Mouse (Mus musculus) limb, embryonic 13.5 days (tissue): ENCODE results near the gene Fam117a. TPM values are rescaled to one million over a fixed set of nuclear protein-coding genes. Genes with fewer than 3 reads are reported as not detected.

ENCODE experiments used
- ATAC-seq: fragments of 200-750 bp; cut with Nextera tagmentation; 2 replicates; pipeline ENCODE4 v1.8.0; 2017; ENCODE audit warnings: low read depth, moderate number of reproducible peaks, moderate TSS enrichment; ENCODE audit not compliant: low FRiP score
- H3K27ac ChIP-seq: fragments of 300-500 bp; sonication (generic); 2 replicates; pipeline ENCODE4 v1.5.1; 2015; ENCODE audit warnings: inconsistent platforms, mild to moderate bottlenecking, moderate library complexity
- H3K27me3 ChIP-seq: fragments of 300-500 bp; sonication (generic); 2 replicates; pipeline ENCODE4 v1.6.1; 2015; ENCODE audit warnings: mild to moderate bottlenecking, inconsistent platforms
- H3K36me3 ChIP-seq: fragments of 300-500 bp; sonication (generic); 2 replicates; pipeline ENCODE4 v1.6.1; 2015; ENCODE audit warnings: inconsistent platforms, mild to moderate bottlenecking, moderate library complexity
- H3K4me1 ChIP-seq: fragments of 300-500 bp; sonication (generic); 2 replicates; pipeline ENCODE4 v1.6.1; 2015; ENCODE audit warnings: inconsistent platforms
- H3K4me2 ChIP-seq: fragments of 300-500 bp; sonication (generic); replicated peaks from 2 replicates; pipeline ENCODE4 v1.6.1; 2015; ENCODE audit warnings: inconsistent platforms, mild to moderate bottlenecking, moderate library complexity
- H3K4me3 ChIP-seq: fragments of 300-500 bp; sonication (generic); 2 replicates; pipeline ENCODE4 v1.5.1; 2015; ENCODE audit warnings: moderate library complexity, mild to moderate bottlenecking, inconsistent platforms
- H3K9ac ChIP-seq: fragments of 300-500 bp; sonication (generic); 2 replicates; pipeline ENCODE4 v1.6.1; 2015; ENCODE audit warnings: mild to moderate bottlenecking, inconsistent platforms
- H3K9me3 ChIP-seq: fragments of 300-500 bp; sonication (generic); 2 replicates; pipeline ENCODE4 v1.6.1; 2016; ENCODE audit warnings: inconsistent platforms
- WGBS: fragments of 180-500 bp; shearing (Covaris S2); methylation state at CpG from one replicate; pipeline ENCODE4 v1.1.7; 2015; 5-methylcytosine and 5-hydroxymethylcytosine counted together
- polyA plus RNA-seq: library from polyadenylated mRNA; unstranded; fragments of >200 nt; fragmentation: Nextera tagmentation; extraction: Ambion mirVana; gene quantifications from 2 replicates; pipeline ENCODE4 v1.2.1, GENCODE M21; 2015

Fam117a gene
- polyA plus RNA-seq, 1 experiment from 2014 or later = 15.8 TPM

DNA sequence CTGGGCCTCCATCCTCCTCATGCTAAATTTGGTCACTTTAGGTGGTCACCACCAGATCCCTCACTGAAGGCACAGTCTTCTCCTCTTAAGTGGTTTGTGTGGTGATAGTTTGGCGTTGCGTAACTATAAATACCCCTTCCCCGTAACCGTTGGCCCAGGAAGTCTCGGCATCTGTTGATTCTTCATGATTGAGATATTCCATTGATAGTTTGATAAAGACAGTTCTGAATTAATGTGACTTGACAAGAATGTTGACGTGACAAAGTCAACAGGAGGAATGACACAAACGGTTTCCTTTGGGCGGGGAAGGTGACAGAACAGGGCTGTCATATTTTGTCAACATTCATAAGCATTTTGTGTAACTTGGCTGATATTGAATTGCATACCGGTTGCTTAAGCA, 16.4 kb downstream of the Fam117a start:
- Histone ChIP-seq H3K9ac (no peak overlapping the region), H3K4me3 (no peak overlapping the region), H3K27ac (no peak overlapping the region), H3K9me3 (no peaks in the 10 kb centered on the region), H3K36me3 (peaks cover 23% of the 10 kb centered on the region), H3K4me1 (peaks cover 12% of the 10 kb centered on the region), H3K4me2 (no peak overlapping the region), H3K27me3 (no peaks in the 10 kb centered on the region)
- no peak for ATAC-seq
- WGBS = 95% methylated on average over 9 of the region's 9 CpGs

DNA sequence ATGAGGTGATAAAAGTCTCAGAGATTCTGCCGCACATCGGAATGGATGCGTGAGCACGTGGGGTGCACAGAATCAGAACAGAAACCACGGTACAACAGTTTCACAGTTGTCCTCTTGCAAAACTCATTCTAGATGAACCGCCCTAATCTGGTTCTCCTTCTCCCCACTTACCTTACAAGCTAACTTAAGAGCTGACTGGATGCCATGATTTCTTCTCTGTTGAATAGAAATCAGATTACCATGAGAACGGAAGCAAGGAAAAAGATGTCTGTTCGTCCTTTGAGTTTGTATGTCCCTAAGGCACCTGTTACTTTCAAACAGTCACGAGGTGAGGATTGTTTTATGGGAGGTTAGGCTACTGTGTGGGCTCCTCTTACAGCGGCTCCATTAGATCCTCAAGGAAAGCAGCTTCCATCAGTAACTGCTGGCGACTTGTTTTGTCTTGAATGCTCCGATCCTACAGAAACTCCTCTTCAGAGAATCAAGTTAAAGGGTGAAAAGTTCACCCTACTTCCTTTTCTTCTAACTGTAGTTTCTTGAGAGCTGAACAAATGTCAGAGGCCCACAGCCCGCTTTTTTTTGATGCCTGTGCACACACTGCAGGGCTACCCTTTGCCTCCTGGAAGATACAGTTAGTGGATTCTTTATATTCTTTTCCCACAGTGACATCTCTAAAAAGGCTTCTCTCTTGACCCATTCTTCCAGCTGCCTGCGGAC, 17.6 kb downstream of the Fam117a start:
- no peak overlapping the region for H3K4me3 ChIP-seq
- peaks cover 22% of the 10 kb centered on the region for H3K4me1 ChIP-seq
- H3K9ac ChIP-seq = no peak overlapping the region
- 83% methylated on average over 14 of the region's 14 CpGs for WGBS
- H3K36me3 ChIP-seq = peaks cover 13% of the 10 kb centered on the region
- H3K4me2 ChIP-seq = no peak overlapping the region
- H3K27ac ChIP-seq = no peak overlapping the region
- no peaks in the 10 kb centered on the region for H3K9me3 ChIP-seq
- H3K27me3 ChIP-seq = no peaks in the 10 kb centered on the region
- no peak for ATAC-seq

DNA sequence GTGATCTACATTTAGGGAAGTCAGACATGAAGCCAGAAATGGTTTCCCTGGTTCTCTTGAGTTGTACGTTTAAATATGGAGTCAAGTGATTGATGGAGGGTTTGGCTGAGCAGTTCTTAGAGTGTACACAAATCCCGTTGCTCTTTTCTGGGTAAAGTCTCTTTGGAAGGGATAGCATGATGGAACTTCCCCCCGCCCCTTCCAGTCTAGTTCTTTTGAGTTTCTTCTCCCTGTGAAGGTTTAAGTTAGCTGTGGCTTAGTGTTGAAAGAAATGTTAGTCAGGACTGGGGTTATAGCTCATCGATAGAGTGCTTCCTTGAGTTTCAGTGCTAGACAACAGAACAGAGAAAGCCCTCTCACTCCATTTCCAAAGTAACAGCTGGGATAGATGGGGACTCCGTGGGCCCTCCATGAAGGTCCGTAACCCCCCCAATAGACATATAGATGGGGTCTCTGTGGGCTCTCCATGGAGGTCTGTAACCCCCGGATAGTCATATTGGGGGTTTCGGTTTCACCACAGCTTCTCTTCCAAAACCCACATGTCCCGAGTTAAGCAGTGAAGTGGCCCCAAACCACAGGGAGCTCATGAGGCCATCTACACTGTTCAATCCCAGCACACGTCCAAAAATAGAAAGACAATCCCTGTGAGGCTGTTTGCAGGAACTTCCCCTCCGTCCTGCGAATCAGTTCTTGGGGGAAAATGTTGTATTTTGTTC, 18.3 kb downstream of the Fam117a start:
- no peak for ATAC-seq
- H3K9me3 ChIP-seq = no peaks in the 10 kb centered on the region
- H3K9ac ChIP-seq = no peak overlapping the region
- 86% methylated on average over 12 of the region's 12 CpGs for WGBS
- peaks cover 22% of the 10 kb centered on the region for H3K4me1 ChIP-seq
- no peak overlapping the region for H3K4me2 ChIP-seq
- no peak overlapping the region for H3K27ac ChIP-seq
- H3K4me3 ChIP-seq = no peak overlapping the region
- no peaks in the 10 kb centered on the region for H3K27me3 ChIP-seq
- peaks cover 17% of the 10 kb centered on the region for H3K36me3 ChIP-seq

DNA sequence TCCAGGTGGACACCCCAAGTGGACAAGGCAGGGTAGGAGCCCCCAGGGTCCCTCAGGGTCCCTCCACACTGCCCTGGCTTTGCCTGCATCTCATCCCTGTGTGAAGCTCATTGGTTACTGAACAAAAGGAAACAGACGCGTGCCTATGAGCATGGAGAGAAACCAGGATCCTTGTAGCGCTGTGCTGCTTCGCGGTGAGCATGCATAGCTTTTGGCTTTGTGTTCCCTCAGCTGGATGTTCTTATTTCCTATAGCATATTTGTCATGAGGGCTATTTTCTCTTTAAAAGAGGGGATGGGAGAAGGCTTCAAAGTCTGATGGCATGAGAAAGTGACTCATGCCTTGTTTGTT, 18.8 kb downstream of the Fam117a start:
- 92% methylated on average over 5 of the region's 5 CpGs for WGBS
- Histone ChIP-seq H3K4me2 (no peak overlapping the region), H3K9ac (no peak overlapping the region), H3K4me1 (peaks cover 21% of the 10 kb centered on the region), H3K9me3 (no peaks in the 10 kb centered on the region), H3K4me3 (no peak overlapping the region), H3K27ac (no peak overlapping the region), H3K36me3 (peaks cover 19% of the 10 kb centered on the region), H3K27me3 (no peaks in the 10 kb centered on the region)
- ATAC-seq = no peak

DNA sequence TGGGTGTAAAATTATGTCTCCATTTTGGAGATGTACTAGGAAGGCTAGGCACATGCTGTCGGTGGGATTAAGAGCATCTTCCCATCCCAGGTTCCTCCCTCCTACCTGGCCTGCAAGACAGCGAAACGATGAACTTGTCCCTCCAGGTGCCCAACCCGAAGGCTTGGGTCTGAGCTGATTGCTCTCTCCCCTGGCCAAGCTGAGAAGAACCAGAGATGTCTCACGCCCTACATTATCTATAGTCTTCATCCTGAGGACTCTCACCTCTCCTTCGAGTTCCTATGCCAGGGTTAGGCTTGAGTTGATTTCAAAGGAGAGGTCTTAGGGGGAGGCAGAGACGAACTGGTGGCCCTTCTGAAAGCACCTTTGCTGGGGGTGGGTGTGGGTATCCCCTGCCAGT, 19.2 kb downstream of the Fam117a start:
- Histone ChIP-seq H3K27me3 (no peaks in the 10 kb centered on the region), H3K9me3 (no peaks in the 10 kb centered on the region), H3K27ac (no peak overlapping the region), H3K4me2 (no peak overlapping the region), H3K4me3 (no peak overlapping the region), H3K36me3 (peaks cover 15% of the 10 kb centered on the region), H3K9ac (no peak overlapping the region), H3K4me1 (peaks cover 21% of the 10 kb centered on the region)
- 91% methylated on average over 7 of the region's 7 CpGs for WGBS
- ATAC-seq = no peak

DNA sequence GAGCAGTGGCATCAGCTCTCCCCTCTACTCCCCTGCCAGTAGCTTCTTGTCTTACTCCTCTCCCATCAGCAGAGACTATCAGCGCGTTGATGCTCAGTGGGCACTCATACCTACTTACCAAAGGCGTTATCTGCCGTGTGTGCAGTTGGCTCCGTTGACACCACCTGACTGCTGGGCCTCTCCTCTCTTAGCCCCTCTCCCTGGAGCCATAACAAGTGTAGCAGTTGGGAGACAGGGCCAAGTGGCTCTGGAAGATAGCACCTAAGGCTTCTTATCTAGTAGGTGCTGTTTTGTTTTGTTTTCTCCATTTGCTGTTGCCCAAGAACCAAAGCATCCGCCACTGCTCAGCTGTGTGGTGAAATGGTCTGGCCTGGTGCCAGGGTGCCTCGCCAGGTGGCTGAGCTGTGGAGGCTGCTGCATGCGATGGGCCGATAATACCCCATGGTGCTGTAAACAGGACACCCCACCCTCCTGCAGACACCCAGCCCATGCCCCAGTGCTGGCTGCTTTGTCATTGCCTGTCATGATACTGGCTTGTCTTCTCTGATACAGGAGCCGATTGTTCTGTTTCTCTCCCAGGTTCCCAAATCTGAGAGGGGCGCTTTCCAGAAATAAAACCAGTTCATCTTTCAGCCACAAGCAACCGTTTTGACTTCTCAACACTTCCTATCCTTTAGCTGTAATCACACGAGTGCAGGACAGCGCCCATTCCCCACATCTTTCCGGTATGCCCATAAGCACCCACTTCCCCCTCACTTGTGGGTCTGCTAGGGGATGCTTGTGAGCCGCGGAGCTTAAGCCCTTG, 19.9 kb downstream of the Fam117a start:
- H3K4me3 ChIP-seq = no peak overlapping the region
- H3K9me3 ChIP-seq = no peaks in the 10 kb centered on the region
- peaks cover 21% of the 10 kb centered on the region for H3K4me1 ChIP-seq
- peak; percentile 77 for ATAC-seq
- no peak overlapping the region for H3K4me2 ChIP-seq
- 77% methylated on average over 17 of the region's 17 CpGs for WGBS
- H3K27ac ChIP-seq = no peak overlapping the region
- no peak overlapping the region for H3K9ac ChIP-seq
- peaks cover 9% of the 10 kb centered on the region; the same call in 1 of the 2 replicates for H3K36me3 ChIP-seq
- H3K27me3 ChIP-seq = no peaks in the 10 kb centered on the region

DNA sequence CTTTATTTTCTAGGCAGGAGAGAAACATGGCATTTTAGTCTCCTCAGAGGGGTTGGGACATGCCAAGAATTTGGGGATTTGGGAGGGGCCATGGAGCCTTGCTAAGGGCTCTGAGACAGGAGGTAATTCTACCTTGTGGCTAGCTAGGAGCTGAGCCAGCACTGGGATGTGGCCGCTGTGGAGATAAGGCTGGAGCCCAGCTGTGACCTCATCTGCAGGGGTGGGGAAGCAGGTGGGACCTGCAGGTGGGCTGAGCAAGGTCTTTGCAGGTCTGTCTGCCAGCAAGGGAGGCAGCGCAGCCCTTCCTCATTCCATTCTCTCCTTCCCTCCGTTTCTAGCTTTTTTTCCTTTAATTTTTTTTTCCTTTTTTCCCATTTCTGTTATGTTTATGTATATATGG, 21.4 kb downstream of the Fam117a start:
- no peaks in the 10 kb centered on the region for H3K9me3 ChIP-seq
- no peak overlapping the region for H3K4me2 ChIP-seq
- no peak overlapping the region for H3K27ac ChIP-seq
- peaks cover 9% of the 10 kb centered on the region; the same call in 1 of the 2 replicates for H3K36me3 ChIP-seq
- no peaks in the 10 kb centered on the region for H3K27me3 ChIP-seq
- no peak for ATAC-seq
- H3K4me1 ChIP-seq = peaks cover 21% of the 10 kb centered on the region
- H3K4me3 ChIP-seq = no peak overlapping the region
- 0 out of 2 replicates have a peak overlapping the region, but pooled peaks have one; percentile 8 for H3K9ac ChIP-seq
- WGBS = 49% methylated on average over 3 of the region's 3 CpGs

DNA sequence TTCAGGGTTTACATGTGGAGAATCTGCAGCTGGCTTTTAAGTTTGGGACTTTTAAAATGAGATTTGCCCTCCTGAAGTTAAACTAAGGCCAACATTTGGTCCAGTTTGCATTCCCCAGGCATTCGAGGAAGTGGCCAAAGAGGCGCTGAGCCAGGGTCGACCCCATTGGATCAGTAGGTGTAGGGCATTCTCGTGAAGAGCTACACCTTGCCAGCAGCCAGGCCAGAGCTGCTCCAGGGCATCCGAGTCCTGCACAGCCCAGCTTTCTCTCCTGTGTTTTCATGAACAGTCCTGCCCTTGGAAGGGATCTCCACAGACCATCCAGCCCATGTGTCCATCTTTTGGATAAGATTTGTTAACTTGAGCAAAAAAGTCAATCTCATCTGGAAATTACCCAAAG, 27.6 kb downstream of the Fam117a start:
- Histone ChIP-seq H3K4me2 (no peak overlapping the region), H3K36me3 (peaks cover 35% of the 10 kb centered on the region), H3K4me1 (peaks cover 28% of the 10 kb centered on the region), H3K27me3 (no peaks in the 10 kb centered on the region), H3K27ac (no peak overlapping the region), H3K4me3 (no peak overlapping the region), H3K9ac (no peak overlapping the region), H3K9me3 (no peaks in the 10 kb centered on the region)
- WGBS = 89% methylated on average over 5 of the region's 5 CpGs
- no peak for ATAC-seq

DNA sequence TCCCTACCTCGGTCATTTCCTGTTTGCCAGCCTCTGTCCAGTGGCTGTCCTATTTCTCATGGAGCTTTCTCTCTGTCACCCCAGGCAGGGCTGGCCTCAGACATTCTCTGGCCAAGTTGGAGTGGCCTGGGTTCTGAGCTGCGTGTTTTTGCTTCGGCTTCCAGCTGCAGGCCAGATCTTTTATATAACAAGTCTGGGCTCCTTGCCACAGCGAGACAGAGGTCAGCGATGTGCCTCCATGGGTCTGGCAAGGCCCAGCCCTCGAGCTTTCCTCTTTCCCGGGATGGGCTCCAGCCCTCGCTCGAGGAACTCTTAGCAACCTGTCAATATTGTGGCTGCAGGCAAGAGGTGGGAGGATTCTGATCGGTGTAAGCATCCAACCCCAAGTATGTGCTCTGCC, 28.8 kb downstream of the Fam117a start:
- 79% methylated on average over 10 of the region's 10 CpGs for WGBS
- H3K4me3 ChIP-seq = no peak overlapping the region
- peaks cover 34% of the 10 kb centered on the region for H3K36me3 ChIP-seq
- no peak overlapping the region for H3K9ac ChIP-seq
- no peak overlapping the region; the same call in 1 of the 2 replicates for H3K27ac ChIP-seq
- no peak for ATAC-seq
- no peaks in the 10 kb centered on the region for H3K27me3 ChIP-seq
- peaks cover 22% of the 10 kb centered on the region for H3K4me1 ChIP-seq
- no peak overlapping the region for H3K4me2 ChIP-seq
- H3K9me3 ChIP-seq = no peaks in the 10 kb centered on the region

DNA sequence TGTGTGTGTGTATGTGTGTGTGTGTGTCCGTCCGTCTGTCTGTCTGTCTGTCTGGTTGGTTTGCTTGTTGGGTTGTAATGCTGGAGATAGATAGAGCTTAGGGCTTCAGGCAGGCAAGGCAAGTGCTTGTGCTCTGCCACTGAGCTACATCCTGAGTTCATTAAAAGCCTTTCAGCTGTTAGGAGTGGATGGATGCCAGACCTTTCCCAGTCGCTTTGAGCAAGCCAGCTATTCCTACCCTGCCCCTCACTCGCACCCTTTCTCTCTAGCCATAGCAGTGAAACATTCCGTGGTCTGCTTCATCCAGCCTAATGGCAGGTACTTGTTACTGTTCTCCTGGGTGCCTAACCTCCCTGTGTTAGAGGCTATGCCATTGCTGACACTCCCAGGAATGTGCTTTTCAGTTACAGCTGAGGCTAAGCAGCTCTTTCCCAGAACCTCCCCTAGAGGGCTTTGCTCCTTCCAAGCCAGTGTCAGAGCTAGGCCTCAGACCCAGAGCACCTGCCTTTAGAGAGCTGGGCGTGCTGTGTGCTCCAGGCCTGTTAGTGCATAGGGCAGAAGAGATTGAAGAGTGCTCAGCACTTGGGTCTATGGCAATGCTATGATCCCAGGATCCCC, 29.6 kb downstream of the Fam117a start:
- Histone ChIP-seq H3K36me3 (peaks cover 39% of the 10 kb centered on the region), H3K27ac (no peak overlapping the region; the same call in 1 of the 2 replicates), H3K4me1 (peaks cover 22% of the 10 kb centered on the region), H3K4me3 (no peak overlapping the region), H3K9me3 (no peaks in the 10 kb centered on the region), H3K27me3 (no peaks in the 10 kb centered on the region), H3K9ac (no peak overlapping the region), H3K4me2 (no peak overlapping the region)
- no peak for ATAC-seq
- WGBS = 61% methylated on average over 6 of the region's 6 CpGs

DNA sequence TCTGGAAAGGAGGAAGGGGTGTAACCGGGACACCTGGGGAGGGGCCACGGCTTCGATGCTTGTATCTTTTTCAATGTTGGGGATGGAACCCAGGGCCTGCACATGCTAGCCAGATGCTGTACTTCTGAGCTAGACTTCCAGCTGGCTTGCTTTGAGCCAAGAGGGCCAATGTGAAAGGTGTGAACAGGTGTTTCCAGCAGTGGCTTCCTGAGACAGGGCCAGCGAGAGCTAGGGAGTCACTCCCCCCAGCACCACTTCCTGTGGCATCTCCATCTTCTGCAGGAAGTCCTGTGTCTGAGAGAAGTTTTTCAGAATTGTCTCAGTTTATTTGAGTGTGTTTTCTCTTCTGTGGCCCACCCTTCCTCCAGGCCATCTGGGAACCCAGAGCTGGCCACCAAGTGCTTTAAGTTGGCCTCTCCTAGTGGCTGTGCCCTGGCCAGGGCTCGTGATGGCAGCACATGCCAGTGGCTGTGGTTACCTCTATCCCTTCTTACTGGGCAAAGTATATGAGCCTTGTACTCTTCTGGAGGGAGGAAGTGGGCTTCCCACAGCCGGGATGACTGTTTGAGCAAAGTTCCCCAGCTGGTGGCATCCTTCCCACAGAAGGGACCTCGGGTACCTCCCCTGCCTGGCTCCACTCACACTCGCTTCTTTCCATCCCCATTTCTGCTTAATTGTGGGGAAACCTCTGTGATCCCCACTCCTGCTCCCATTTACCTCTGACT, 30.4 kb downstream of the Fam117a start:
- H3K36me3 ChIP-seq = peaks cover 45% of the 10 kb centered on the region
- peaks cover 22% of the 10 kb centered on the region for H3K4me1 ChIP-seq
- no peak overlapping the region for H3K27ac ChIP-seq
- no peak overlapping the region for H3K4me3 ChIP-seq
- no peaks in the 10 kb centered on the region for H3K9me3 ChIP-seq
- H3K4me2 ChIP-seq = no peak overlapping the region
- no peak for ATAC-seq
- H3K9ac ChIP-seq = no peak overlapping the region
- no peaks in the 10 kb centered on the region for H3K27me3 ChIP-seq
- WGBS = 82% methylated on average over 8 of the region's 8 CpGs
